Mouse (Mus musculus) left cerebral cortex, adult 2 months (tissue): ENCODE data around the gene Stpg2. TPM values are rescaled to one million over a fixed set of nuclear protein-coding genes. Genes with fewer than 3 reads are reported as not detected.

Source experiments
- DNase-seq, 2 experiments: peaks; one replicate each; pipeline ENCODE4 v3.0.0; 2021 to 2022; ENCODE audit warnings: low spot score in 2 of 2, mixed read lengths in 1 of 2; ENCODE audit errors: extremely low spot score in 1 of 2
- H3K27ac ChIP-seq: fragments of 200-600 bp; 2 replicates; pipeline ENCODE4 v1.8.1; 2022
- H3K4me3 ChIP-seq: fragments of 200-600 bp; 2 replicates; pipeline ENCODE4 v1.8.1; 2022
- CTCF ChIP-seq: fragments of 200-600 bp; IDR thresholded peaks from 2 replicates; pipeline ENCODE4 v1.8.1; 2022; ENCODE audit warnings: antibody characterized with exemption, mild to moderate bottlenecking, moderate library complexity
- intact Hi-C: fragments of 180-260 bp; cut with DNase I; formaldehyde crosslinking; loops from one replicate; pipeline ENCODE4 v1.15.1; 2025
- long read RNA-seq, 2 experiments: library from polyadenylated mRNA; stranded (forward); transcript quantifications; one replicate each; pipeline ENCODE4 v2.0.0; 2021; ENCODE audit warnings: borderline mapping rate in 2 of 2
- total RNA-seq, 2 experiments: library from RNA; stranded (reverse); gene quantifications; 2 replicates each; pipeline ENCODE4 v1.2.3; 2021

Gene Stpg2
- under 1 TPM; 0.16 to 0.20 TPM for total RNA-seq
- long read RNA-seq, experiment 1 = 0 reads
- long read RNA-seq, experiment 2 = 0 reads

DNA sequence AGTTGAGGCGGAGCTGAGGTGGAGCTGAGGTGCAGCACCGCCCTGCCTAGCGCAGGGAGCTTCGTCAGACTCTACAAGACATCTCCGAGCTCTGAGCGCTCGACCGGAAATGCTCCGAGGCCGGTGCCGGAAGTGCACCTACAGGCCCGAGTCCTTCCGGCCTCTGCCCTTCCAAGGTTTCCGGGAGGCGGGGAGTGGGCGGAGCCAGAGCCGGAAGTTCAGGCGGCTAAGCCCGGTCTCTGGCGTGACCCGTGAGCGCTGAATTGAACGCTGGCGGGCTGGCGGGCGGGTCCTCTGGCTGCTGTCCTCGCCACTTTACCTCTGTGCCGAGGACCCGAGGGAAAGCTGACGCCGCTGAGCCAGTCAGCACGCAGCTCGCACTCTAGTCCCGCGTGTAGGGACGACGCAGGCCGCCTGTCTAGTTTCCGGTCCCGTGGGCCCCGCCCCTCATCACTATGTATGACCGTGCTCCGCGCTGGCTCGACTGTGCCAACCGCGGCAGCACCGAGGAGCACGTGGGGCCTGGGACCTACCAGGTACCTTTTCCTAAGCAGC lies at the start of gene Stpg2:
Gene Stpg2, plus strand, starts transcription at position 251 of the 555 bp plus-strand sequence.
- peak; percentile 36 for TF ChIP-seq CTCF
- peak; percentile 93 to 94 for DNase-seq
- intact Hi-C loops = loop anchor here (5.0 kb wide), 1 partner anchor 763 kb away; the partner anchor contains the start of gene Adh5
- Histone ChIP-seq H3K4me3 (peak within 1 kb of the TSS; percentile 80), H3K27ac (peak within 1 kb of the TSS; percentile 96)

DNA sequence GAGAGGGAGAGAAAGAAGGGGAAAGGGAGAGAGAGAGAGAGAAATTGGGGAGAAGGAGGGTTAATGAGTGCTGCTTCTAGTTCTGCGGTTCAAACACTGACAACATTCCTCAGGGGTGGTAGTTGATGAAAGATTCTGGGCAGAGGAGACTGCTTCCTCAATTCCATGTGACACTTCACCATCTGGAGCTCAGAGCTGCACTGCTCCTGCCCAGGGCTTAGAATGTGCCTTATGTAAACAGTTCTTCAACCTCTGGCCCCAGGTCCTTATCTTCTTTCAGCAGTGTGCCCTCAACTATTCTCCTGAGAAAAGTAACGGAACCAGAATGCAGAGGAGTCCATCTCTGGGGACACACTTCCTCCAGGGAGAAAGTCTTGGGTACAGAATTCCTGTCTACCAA lies 43.3 kb upstream of the Stpg2 start:
- no peak for TF ChIP-seq CTCF
- H3K4me3 ChIP-seq = no peak overlapping the region
- intact Hi-C loops = no loop called here

DNA sequence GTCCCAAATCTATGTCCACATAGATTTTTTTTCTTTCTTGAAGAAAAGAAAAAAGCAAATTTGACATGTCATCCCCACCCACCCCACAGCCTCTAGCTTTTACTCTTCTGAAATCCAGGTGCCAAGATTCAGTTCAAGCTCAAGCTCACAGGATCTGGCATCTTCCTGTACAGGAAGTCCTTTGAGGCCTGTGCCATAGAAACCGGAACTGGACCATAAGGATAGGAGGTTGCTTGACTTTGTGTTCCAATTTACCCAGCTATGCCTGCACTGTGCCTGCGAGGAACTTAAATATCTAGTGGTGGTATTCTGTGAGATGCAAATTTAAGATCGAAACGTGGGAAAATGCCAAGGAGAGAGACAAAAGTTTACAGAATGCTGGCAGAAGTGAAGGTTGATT lies 42.8 kb upstream of the Stpg2 start:
- Histone ChIP-seq H3K4me3 (no peak overlapping the region), H3K27ac (no peak overlapping the region; the same call in 1 of the 2 replicates)
- intact Hi-C loops = no loop called here
- no peak for DNase-seq
- no peak for TF ChIP-seq CTCF

More for the DNA sequence above, 43.3 kb upstream of the Stpg2 start:
- no peak overlapping the region; the same call in 1 of the 2 replicates for H3K27ac ChIP-seq
- DNase-seq = no peak

DNA sequence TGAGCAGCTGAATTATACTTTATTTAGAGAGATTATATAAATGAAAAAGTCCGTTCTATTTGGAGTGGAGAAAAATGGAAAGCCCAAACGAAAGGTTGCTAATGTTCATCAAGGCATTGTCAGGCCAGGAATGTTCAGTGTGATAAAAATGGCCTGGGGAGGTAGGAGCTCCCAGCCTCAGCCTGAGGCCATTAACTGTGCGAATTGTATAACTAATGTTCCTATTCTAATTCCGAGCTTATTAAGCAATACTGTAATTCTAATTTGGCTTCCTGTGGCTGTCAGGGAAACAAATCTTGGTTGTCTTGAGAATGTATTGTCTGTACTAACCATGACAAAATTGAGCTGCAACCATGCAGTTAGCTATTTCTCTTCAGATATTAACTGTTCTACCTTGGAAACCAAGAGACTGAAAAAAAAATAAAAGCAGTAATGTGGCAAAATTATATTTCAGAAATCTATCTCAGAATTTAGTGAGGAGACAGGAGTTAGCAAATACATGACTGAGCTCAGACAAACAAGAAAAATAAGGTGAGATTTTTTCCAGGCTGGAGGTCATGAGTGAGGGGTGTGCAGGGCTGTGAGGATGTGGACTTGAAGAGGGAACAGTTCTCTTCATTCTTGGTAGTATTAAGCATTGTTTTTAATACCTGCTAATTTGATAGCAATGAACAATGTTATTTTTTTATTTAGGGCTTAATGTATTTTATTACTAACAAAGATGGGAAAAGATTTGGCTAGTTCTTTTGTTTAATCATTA lies 36.8 kb upstream of the Stpg2 start:
- intact Hi-C loops = no loop called here
- H3K4me3 ChIP-seq = no peak overlapping the region
- no peak for TF ChIP-seq CTCF
- no peak for DNase-seq
- H3K27ac ChIP-seq = no peak overlapping the region

DNA sequence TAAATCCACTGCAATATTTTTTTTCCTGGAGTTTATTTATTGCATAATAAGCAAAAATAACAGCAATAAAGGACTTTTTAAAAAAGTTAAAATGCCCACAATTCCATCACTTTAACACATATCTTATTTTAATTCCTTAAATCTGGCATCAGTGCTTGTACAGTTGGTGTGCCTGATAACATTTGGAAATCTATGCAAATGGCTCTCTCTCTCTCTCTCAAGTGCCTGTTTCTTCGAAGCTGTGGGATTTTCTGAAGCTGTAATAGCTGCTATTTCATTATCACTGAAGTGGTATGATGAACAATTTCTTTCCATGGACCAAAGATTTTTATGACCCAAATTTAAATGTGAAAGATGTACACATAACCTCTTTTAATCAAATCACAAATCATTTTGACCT lies 35.8 kb upstream of the Stpg2 start:
- no peak for DNase-seq
- TF ChIP-seq CTCF = no peak
- Histone ChIP-seq H3K27ac (peak overlapping the region; percentile 49; the same call in 1 of the 2 replicates), H3K4me3 (no peak overlapping the region)
- intact Hi-C loops = no loop called here

DNA sequence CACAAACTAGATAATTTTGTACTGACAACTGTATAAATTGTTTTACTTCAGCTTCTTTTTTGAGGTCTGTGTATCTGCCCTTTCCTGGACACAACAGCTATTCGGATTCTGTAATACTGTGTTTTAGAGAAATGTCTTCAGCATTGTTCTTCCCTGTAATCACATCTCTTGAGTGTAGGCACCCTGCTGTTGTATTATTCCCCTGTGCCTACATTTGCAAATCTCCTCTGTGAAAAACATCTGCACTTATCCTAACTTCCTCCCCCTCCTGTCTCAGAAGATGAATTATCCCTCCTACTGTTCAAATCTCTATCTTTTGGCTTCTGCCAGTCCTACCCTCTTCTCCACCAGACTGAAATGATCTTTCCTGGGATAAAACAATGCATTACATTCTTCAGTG lies 28.6 kb upstream of the Stpg2 start:
- no peak overlapping the region for H3K27ac ChIP-seq
- DNase-seq = no peak
- intact Hi-C loops = no loop called here
- no peak for TF ChIP-seq CTCF
- no peak overlapping the region for H3K4me3 ChIP-seq

DNA sequence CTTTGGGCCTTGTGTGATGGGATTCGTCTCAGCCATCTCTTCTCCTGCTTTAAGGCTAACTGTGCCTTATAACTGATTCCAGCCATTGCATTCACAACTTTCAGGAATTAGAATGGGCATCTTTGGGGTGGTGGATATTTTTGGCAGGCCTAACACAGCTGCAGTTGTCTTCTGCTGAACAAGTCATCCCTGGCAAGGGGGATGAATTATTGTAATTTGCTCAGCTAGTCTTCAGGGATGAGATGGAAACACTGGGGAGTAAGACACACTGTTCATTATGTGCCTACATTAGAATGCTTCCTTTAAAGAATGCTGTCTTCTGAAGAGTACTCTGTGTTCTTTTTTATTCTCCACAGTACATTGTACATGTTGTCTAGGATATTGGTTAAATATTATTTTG lies 14.0 kb upstream of the Stpg2 start:
- no peak for DNase-seq
- no peak for TF ChIP-seq CTCF
- intact Hi-C loops = loop anchor here (5.0 to 10.0 kb wide), 6 partner anchors 114 to 697 kb away; partner anchors contain the start of genes Rap1gds1 and Tspan5

DNA sequence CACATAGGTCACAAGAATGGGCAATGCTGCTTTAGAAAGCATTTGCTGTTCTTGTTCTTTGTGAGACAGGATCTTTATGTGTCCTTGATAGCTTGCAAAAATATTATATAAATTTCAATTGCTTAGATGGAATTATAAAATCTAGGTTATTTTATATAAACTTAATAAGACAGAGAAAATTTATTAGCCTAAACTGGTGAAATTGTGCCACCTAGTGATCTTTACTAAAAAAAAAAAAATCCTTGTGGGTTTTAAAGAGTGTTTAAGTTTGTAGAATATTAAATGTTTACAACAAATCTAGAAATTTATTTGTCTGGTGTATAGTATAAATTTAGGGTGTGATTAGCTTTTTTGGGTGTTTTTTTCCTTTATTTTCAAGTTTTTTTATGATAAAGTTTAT lies 11.6 kb upstream of the Stpg2 start:
- no peak for DNase-seq
- TF ChIP-seq CTCF = peak; percentile 50
- Histone ChIP-seq H3K27ac (no peak overlapping the region), H3K4me3 (no peak overlapping the region)
- intact Hi-C loops = loop anchor here (5.0 to 10.0 kb wide), 6 partner anchors 117 to 699 kb away; partner anchors contain the start of genes Rap1gds1 and Tspan5

More for the DNA sequence above, 14.0 kb upstream of the Stpg2 start:
- H3K27ac ChIP-seq = no peak overlapping the region
- no peak overlapping the region for H3K4me3 ChIP-seq

DNA sequence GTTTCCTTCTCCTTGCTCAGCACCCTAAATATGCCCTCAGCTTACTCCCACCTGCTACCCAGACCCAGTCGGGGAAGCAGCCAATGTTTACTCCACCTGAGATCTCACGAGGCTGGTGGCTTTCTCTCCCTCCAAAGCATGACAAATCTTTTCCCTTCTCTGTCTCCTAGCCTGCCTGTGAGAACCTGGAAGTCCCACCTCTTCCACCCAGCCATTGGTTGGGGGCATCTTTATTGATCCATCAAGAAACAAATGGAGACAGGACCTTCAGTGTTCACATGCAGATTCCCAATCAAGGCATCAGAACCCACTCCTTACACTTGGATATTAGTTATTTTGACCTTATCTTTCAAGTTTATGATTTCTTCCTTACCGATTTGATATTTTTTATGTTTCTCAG lies 7.1 kb upstream of the Stpg2 start:
- Histone ChIP-seq H3K4me3 (no peak overlapping the region), H3K27ac (no peak overlapping the region)
- no peak for DNase-seq
- intact Hi-C loops = loop anchor here (10.0 kb wide), 4 partner anchors 234 to 704 kb away; no protein-coding TSS in a partner anchor
- TF ChIP-seq CTCF = no peak

DNA sequence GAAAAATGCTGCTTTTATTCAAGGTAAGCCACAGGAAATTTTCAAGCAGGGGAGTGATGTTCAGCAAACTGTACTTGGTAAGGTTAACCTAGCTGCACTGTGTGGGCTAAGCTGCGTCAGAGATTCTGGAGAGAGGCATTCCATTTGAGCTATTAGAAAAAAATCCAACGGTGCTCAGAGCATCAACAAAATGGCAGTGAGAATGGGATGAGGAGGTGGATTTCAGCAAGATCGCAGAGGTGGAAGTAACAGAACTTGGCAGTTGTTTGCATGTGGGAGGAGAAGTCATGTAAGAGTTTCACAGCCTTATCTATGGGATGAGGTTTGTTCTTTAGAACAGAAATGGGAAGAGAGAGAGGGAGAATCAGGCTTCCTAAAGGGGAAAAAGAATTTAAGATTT lies 5.2 kb upstream of the Stpg2 start:
- peak in 1 of 2 experiments; percentile 25 for DNase-seq
- H3K27ac ChIP-seq = no peak overlapping the region; the same call in 1 of the 2 replicates
- no peak for TF ChIP-seq CTCF
- H3K4me3 ChIP-seq = no peak overlapping the region
- intact Hi-C loops = loop anchor here (5.0 kb wide), 1 partner anchor 128 kb away; no protein-coding TSS in a partner anchor

DNA sequence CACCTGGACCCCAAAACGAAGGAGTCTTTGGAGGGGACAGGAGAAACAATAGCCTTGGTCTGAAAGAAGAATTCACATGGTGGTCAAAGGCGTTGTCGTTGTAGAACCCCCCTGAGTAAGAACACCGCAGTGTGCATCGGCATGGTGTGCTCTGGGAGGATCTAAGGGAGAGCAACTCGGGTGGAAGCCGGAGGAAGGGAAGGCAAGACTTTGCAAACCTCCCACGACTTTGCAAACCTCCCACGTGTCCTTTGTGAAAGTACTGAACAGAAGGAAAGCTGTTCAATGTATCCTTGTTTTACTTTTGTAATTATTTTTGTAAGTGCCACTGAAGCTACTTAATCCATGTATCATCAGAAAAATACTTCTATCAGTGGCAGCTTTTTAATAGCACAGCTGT lies 11.5 kb downstream of the Stpg2 start:
- TF ChIP-seq CTCF = no peak

DNA sequence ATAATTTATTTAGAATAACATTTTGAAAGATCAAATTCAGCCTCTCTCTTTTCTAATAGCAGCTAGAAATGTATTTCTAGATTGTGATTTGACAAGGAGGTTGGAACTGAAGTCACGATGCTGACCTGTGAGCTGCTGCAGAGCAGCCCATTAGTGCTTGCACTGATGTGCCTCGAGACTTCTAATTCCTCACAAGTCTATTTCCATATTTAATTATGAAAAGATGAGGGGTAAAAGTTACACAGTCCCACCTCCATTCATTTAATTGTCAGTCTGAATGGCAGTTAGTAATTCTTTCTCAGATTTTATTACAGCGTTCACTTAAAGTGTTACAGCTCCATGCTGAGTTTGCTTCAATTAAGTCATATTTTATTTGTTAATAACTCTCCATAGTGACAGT lies 19.6 kb downstream of the Stpg2 start:
- DNase-seq = no peak
- Histone ChIP-seq H3K27ac (no peak overlapping the region), H3K4me3 (no peak overlapping the region)
- intact Hi-C loops = no loop called here
- no peak for TF ChIP-seq CTCF

More for the DNA sequence above, 11.5 kb downstream of the Stpg2 start:
- DNase-seq = no peak
- H3K4me3 ChIP-seq = no peak overlapping the region
- H3K27ac ChIP-seq = no peak overlapping the region
- intact Hi-C loops = no loop called here
